Mouse (Mus musculus) myocyte (in vitro differentiated cells): ENCODE measurements at regions not wholly inside any gene's neighbourhood (a gene's known extent, or its start where the extent isn't known, plus 50 kb on each side); places are given as distances from the start of the nearest gene placed in this dataset.

Source experiments
- CEBPB ChIP-seq: IDR thresholded peaks from 2 replicates; pipeline ENCODE4 v1.6.1; 2011; ENCODE audit warnings: mild to moderate bottlenecking, moderate library complexity; ENCODE audit not compliant: poor library complexity, insufficient read depth, severe bottlenecking
- MAX ChIP-seq: IDR thresholded peaks from one replicate; pipeline ENCODE4 v1.6.1; 2011; ENCODE audit warnings: low read depth, mild to moderate bottlenecking, control low read depth
- MYOG ChIP-seq, 3 experiments: IDR thresholded peaks; one replicate each; pipeline ENCODE4 v1.6.1; 2011; ENCODE audit warnings: control low read depth in 2 of 3, low read depth in 2 of 3, mild to moderate bottlenecking in 2 of 3; ENCODE audit not compliant: insufficient read length in 2 of 3, control insufficient read depth in 1 of 3, insufficient read depth in 1 of 3
- POLR2A ChIP-seq: IDR thresholded peaks from one replicate; pipeline ENCODE4 v1.6.1; 2011; ENCODE audit warnings: low read depth, mild to moderate bottlenecking, control low read depth, moderate library complexity; ENCODE audit not compliant: insufficient read length
- POLR2AphosphoS2 ChIP-seq: IDR thresholded peaks from one replicate; pipeline ENCODE4 v1.6.1; 2011; ENCODE audit warnings: low read depth, control low read depth; ENCODE audit not compliant: insufficient read length
- TCF12 ChIP-seq: IDR thresholded peaks from one replicate; pipeline ENCODE4 v1.6.1; 2011; ENCODE audit warnings: mild to moderate bottlenecking, control low read depth; ENCODE audit not compliant: poor library complexity, insufficient read depth, severe bottlenecking
- TCF3 ChIP-seq: IDR thresholded peaks from one replicate; pipeline ENCODE4 v1.6.1; 2011; ENCODE audit warnings: low read depth, control low read depth; ENCODE audit not compliant: insufficient read length
- USF1 ChIP-seq: IDR thresholded peaks from one replicate; pipeline ENCODE4 v1.6.1; 2011; ENCODE audit warnings: low read depth, mild to moderate bottlenecking, control low read depth, moderate library complexity

GRCm38 (mm10) chr16:77251422-77251821, 237.9 kb downstream of the Usp25 start:
- TF ChIP-seq POLR2A: no peak
- no peak for TF ChIP-seq USF1
- no peak for TF ChIP-seq MAX
- TF ChIP-seq POLR2AphosphoS2: no peak
- TF ChIP-seq TCF12: no peak
- TF ChIP-seq MYOG (IDR thresholded peaks at IDR 0.05; ENCODE audit: control insufficient read depth in 1 of 3, insufficient read depth in 1 of 3, insufficient read length in 2 of 3, low read depth in 2 of 3): no peak
- no peak for TF ChIP-seq TCF3
- TF ChIP-seq CEBPB: no peak
